Mouse (Mus musculus) lung, embryonic 15.5 days (tissue): ENCODE measurements at regions not wholly inside any gene's neighbourhood (a gene's known extent, or its start where the extent isn't known, plus 50 kb on each side); places are given as distances from the start of the nearest gene placed in this dataset.
"Not testable (repeated sequence)": the region's sequence is repeated elsewhere in the genome, so short reads cannot be mapped to it uniquely, and the experiment has no call there.

ENCODE experiments used
- ATAC-seq: fragments of 200-750 bp; cut with Nextera tagmentation; 2 replicates; pipeline ENCODE4 v1.8.0; 2017; ENCODE audit warnings: moderate number of reproducible peaks, borderline replicate concordance; ENCODE audit not compliant: low FRiP score, low TSS enrichment; ENCODE audit errors: extremely low read depth
- H3K27ac ChIP-seq: fragments of 300-500 bp; sonication (generic); 2 replicates; pipeline ENCODE4 v1.5.1; 2015; ENCODE audit warnings: moderate library complexity, mild to moderate bottlenecking, inconsistent platforms
- H3K27me3 ChIP-seq: fragments of 300-500 bp; sonication (generic); 2 replicates; pipeline ENCODE4 v1.6.1; 2015; ENCODE audit warnings: inconsistent platforms
- H3K36me3 ChIP-seq: fragments of 300-500 bp; sonication (generic); 2 replicates; pipeline ENCODE4 v1.6.1; 2015; ENCODE audit warnings: inconsistent platforms
- H3K4me1 ChIP-seq: fragments of 300-500 bp; sonication (generic); 2 replicates; pipeline ENCODE4 v1.6.1; 2015; ENCODE audit warnings: inconsistent platforms
- H3K4me2 ChIP-seq: fragments of 300-500 bp; sonication (generic); 2 replicates; pipeline ENCODE4 v1.6.1; 2015; ENCODE audit warnings: inconsistent platforms, mild to moderate bottlenecking, moderate library complexity
- H3K4me3 ChIP-seq: fragments of 300-500 bp; sonication (generic); 2 replicates; pipeline ENCODE4 v1.5.1; 2015; ENCODE audit warnings: mild to moderate bottlenecking, inconsistent platforms
- H3K9ac ChIP-seq: fragments of 300-500 bp; sonication (generic); 2 replicates; pipeline ENCODE4 v1.6.1; 2015; ENCODE audit warnings: inconsistent platforms
- H3K9me3 ChIP-seq: fragments of 300-500 bp; sonication (generic); 2 replicates; pipeline ENCODE4 v1.6.1; 2016; ENCODE audit warnings: inconsistent platforms
- WGBS: fragments of 180-500 bp; shearing (Covaris S2); methylation state at CpG from one replicate; pipeline ENCODE4 v1.1.7; 2015; 5-methylcytosine and 5-hydroxymethylcytosine counted together

DNA sequence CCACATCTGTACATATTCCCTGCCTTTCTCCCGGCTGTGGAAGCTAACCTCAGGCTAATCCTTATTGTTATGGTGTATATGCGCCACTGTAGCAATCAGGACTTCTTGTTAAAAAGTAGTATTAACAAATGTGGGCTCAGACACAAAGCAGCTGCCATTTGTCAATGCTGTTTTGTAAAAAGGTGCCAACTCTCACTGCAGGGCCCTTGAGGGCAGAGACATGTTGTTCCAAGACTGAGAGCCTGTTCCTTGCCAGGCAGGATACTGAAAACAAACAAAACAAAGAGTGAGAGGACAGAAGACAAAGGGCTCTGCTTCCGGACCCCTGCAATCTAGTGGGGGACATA lies 262.0 kb upstream of the AI593442 start:
- Histone ChIP-seq H3K4me1 (peaks cover 10% of the 10 kb centered on the region), H3K36me3 (no peaks in the 10 kb centered on the region), H3K9ac (no peak overlapping the region), H3K9me3 (no peaks in the 10 kb centered on the region), H3K27me3 (peaks cover 20% of the 10 kb centered on the region), H3K4me2 (no peak overlapping the region), H3K27ac (0 out of 2 replicates have a peak overlapping the region, but pooled peaks have one; percentile 3), H3K4me3 (no peak overlapping the region)
- 21% methylated on average over 3 of the region's 3 CpGs for WGBS
- peak; percentile 71; the same call in 1 of the 2 replicates for ATAC-seq

DNA sequence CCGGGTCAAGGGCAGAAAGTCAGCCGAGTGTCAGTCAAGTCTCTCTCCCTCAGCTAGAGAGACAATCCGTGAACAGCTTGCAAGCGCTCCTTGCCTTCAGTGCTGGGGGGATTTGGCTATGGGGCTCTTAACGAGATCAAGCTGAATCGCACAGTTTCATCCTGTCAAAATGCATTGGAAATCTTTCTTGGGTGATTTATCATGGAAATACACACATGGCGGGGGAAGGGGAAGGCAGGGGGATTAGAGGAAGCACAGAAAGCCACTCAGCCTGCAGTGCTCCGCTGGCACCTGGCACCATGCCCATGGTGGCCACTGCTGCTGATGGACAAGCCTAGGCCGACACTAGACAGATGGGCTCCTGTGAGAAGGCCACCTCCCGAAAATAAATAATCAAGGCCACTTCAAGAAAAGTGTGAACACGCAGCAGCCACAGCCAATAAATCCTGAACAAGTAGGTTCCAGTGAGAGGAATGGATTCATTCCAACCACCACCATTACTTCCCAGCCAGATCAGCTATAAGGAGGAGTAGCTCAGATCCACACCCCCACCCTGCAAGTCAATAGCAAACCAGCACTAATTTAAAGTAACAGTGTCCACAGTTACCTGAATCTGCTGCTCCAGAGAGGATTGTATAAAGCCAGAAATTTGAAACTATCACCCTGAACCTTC lies 261.5 kb upstream of the AI593442 start:
- H3K4me1 ChIP-seq, result peaks cover 10% of the 10 kb centered on the region
- 22% methylated on average over 11 of the region's 11 CpGs for WGBS
- no peaks in the 10 kb centered on the region for H3K9me3 ChIP-seq
- H3K27me3 ChIP-seq, result peaks cover 20% of the 10 kb centered on the region
- H3K4me2 ChIP-seq, result 0 out of 2 replicates have a peak overlapping the region, but pooled peaks have one; percentile 28
- H3K9ac ChIP-seq, result no peak overlapping the region
- peak; percentile 78 for ATAC-seq
- H3K36me3 ChIP-seq, result no peaks in the 10 kb centered on the region
- no peak overlapping the region for H3K4me3 ChIP-seq
- H3K27ac ChIP-seq, result peak overlapping the region; percentile 3; the same call in 1 of the 2 replicates

DNA sequence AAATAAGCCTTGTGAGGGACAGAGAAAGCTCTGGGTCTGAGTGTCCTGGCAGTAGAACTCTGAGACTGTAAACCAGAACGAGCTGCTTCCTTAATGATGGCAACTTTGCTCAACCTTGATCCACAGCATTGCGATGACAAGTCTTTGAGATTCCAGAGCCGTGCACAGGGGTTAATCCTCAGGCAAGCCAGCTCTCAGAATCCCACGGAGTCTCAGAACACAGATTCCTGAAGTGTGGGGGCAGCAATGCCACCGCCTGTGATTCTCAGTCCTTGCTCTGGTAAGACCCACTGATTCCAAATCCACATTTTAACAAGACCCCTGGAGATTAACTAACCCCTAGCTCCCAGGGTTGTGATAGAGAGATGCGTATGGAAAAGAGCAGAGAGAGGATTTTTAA lies 255.5 kb upstream of the AI593442 start:
- ATAC-seq, result no peak
- H3K9ac ChIP-seq, result no peak overlapping the region
- H3K36me3 ChIP-seq, result no peaks in the 10 kb centered on the region
- no peak overlapping the region for H3K4me2 ChIP-seq
- 49% methylated on average over 6 of the region's 6 CpGs for WGBS
- H3K4me1 ChIP-seq, result no peaks in the 10 kb centered on the region
- no peaks in the 10 kb centered on the region for H3K9me3 ChIP-seq
- H3K27ac ChIP-seq, result no peak overlapping the region
- H3K4me3 ChIP-seq, result no peak overlapping the region
- peaks cover 20% of the 10 kb centered on the region for H3K27me3 ChIP-seq

DNA sequence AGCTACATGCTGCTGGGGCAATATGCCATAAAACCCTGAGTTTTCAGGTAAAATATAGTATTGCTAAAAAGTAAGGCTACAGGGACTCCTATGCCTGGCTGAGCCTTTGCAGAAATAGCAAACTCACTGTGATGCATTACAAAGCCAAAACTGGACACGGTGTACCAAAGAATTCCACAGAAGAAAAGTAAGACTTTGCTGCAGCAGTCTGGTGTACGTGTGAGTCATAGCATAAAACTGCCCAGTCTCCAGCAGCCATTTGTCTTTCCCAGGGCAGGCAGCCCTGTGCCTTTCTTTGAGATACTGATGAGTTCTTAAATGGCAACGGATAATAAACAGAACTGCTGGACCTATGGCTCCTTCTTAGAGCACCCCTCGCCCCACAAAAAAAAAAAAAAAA lies 237.9 kb upstream of the AI593442 start:
- no peaks in the 10 kb centered on the region for H3K4me1 ChIP-seq
- H3K27me3 ChIP-seq, result no peaks in the 10 kb centered on the region
- no peaks in the 10 kb centered on the region for H3K9me3 ChIP-seq
- no peak overlapping the region for H3K4me2 ChIP-seq
- H3K27ac ChIP-seq, result no peak overlapping the region
- ATAC-seq, result no peak
- no peaks in the 10 kb centered on the region for H3K36me3 ChIP-seq
- WGBS, result 72% methylated on average over 4 of the region's 4 CpGs
- no peak overlapping the region for H3K4me3 ChIP-seq
- H3K9ac ChIP-seq, result no peak overlapping the region

DNA sequence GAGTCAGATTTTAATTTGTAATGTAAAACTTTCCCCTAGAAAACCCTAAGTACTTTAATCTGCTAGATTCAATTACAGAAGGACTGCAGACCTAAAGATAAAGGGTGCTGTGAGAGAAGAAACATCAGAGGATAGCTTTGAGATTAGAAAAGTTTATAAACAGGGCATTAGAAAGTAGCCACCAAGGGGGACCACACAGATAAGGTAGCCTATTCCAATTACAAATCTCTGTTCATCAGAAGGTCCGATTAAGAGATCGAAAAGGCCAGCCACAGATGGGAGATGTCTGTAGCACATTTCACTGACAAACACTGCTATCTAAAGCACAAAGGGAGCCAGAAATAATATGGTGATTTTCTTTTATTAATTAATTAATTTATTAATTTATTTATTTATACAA lies 209.1 kb upstream of the AI593442 start:
- not testable (repeated sequence) for H3K9ac ChIP-seq, H3K36me3 ChIP-seq, H3K27ac ChIP-seq, H3K27me3 ChIP-seq, H3K4me1 ChIP-seq, H3K4me2 ChIP-seq, H3K9me3 ChIP-seq, H3K4me3 ChIP-seq, ATAC-seq
- WGBS, result no CpG with 5 or more reads among the region's 2 CpGs

DNA sequence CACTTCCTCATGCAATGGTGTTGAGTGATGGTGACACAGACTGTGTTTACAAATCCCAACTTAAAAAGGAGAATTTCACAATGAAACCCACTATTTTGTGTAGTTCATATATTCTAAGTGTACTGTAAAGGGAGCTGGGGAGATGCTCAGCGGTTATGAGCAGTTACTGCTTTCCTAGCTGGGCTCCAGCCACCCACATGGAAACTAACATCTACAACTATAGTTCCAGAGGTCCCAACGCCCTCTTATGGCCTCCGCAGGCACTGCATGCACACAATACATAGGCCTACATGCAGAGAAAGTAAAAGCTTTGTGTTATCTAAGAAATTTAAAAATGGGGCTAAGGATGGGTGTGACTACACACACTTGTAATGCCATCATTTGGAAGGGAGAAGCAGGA lies 208.4 kb upstream of the AI593442 start:
- H3K4me1 ChIP-seq, H3K9ac ChIP-seq, H3K9me3 ChIP-seq, H3K4me2 ChIP-seq, H3K36me3 ChIP-seq, H3K27me3 ChIP-seq, H3K4me3 ChIP-seq, H3K27ac ChIP-seq: not testable (repeated sequence)
- no CpG with 5 or more reads among the region's 3 CpGs for WGBS
- ATAC-seq, result peak; percentile 39; the same call in 1 of the 2 replicates

DNA sequence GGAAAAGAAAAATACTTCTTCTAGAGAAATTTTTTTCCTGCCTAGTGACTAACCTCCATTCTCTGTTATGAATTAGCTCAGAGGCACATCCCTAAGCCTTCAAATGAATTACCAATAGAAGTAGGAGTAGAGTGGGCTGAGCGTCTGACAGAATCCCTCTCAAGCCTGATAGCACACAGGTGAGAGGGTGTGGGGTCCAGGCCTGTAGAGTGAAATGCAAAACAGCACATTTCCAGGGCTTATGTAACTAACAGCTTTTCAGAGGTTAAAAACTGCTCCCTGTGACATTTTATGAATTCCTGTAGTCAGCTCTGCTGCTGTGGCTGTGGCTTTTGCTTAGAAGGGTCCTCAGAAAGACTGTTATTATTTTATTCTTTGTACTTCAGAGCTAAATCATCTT lies 187.7 kb upstream of the AI593442 start:
- no peaks in the 10 kb centered on the region for H3K4me1 ChIP-seq
- no peak overlapping the region for H3K27ac ChIP-seq
- no peak overlapping the region for H3K4me2 ChIP-seq
- H3K36me3 ChIP-seq, result no peaks in the 10 kb centered on the region
- WGBS, result 58% methylated on average over 1 of the region's 1 CpGs
- H3K9ac ChIP-seq, result no peak overlapping the region
- no peak overlapping the region for H3K4me3 ChIP-seq
- no peaks in the 10 kb centered on the region for H3K9me3 ChIP-seq
- H3K27me3 ChIP-seq, result no peaks in the 10 kb centered on the region
- ATAC-seq, result no peak

DNA sequence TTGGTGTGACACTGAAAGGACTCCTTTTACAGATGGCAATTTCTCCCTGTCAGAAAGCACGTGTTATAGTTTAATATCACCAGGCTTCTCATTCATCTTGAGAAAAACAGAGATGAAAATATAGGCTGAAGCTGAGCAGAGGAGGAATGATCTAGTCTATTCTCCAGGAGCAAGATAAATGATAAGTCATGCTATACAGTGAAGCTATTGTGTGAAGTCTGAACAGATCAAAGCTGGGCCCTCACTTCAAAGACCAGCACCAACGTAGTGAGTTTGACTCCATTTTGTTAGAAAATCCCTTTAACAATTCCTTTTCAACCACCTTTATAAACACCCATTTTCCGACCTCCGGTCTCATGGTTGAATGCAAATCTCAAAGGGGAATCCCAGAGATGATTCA lies 180.7 kb upstream of the AI593442 start:
- Histone ChIP-seq H3K4me1 (no peaks in the 10 kb centered on the region), H3K27ac (no peak overlapping the region), H3K9me3 (no peaks in the 10 kb centered on the region), H3K4me2 (no peak overlapping the region), H3K4me3 (no peak overlapping the region), H3K27me3 (no peaks in the 10 kb centered on the region), H3K36me3 (no peaks in the 10 kb centered on the region), H3K9ac (no peak overlapping the region)
- 72% methylated on average over 4 of the region's 4 CpGs for WGBS
- no peak for ATAC-seq

DNA sequence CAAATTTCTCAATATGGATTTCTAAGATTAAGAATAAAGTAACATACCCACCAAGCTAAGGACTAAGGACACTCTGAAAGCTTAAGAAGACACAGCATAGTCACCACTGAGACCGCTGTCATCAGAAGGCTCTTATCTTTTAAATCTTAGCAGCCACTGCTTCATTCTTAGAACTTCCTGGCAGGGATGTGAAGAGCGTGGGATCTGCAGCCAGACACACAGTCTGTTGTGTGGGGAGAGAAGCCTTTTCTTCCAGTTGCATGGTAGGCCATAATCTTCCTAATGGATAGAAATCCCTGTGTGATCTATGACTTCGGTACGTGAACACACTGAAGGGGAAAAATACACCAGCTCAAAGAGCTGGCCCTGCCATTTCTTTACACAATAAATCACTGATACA lies 178.8 kb upstream of the AI593442 start:
- no peak overlapping the region for H3K27ac ChIP-seq
- no peak overlapping the region for H3K4me3 ChIP-seq
- no peak overlapping the region for H3K4me2 ChIP-seq
- H3K9ac ChIP-seq, result no peak overlapping the region
- no peak for ATAC-seq
- H3K4me1 ChIP-seq, result no peaks in the 10 kb centered on the region
- H3K9me3 ChIP-seq, result no peaks in the 10 kb centered on the region
- H3K27me3 ChIP-seq, result no peaks in the 10 kb centered on the region
- no peaks in the 10 kb centered on the region for H3K36me3 ChIP-seq
- 60% methylated on average over 4 of the region's 4 CpGs for WGBS

DNA sequence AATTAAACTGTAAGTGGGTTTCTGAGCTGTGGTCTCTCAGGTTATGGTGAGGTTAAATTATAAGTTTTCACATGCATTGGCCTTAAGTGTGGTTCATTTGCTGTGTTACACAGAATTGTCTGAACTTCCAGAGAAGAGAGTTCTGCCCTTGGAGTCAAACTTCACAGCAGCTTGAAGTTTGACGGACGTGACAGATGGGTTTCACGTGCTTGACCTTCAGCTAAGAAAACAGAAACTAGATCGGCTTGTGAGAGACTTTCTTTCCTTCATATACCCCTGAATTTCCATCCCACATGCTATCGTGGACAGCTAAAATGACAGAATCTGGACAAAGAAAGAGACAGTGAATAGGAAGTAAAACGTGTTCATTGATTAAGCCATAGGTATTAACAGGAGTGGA lies 173.8 kb upstream of the AI593442 start:
- 41% methylated on average over 6 of the region's 6 CpGs for whole genome bisulfite sequencing

DNA sequence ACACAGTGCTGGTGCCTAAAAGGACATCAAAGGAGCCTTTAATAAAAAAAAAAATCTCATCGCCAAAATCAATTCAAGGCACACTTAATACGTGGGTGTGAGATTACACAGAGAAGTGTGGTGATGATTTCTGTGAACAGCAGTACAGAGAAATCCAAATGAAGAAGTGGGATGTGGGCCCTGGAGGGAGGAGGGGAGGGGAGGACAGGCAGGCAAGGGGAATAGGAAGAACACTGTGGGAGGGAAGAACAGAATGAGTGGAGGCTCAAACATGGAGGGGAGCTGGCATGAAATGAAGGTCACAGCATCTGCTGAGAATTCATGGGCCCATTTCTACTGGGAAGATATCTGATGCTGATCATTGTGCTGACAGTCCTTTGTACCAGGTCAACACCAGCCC lies 171.0 kb upstream of the AI593442 start:
- no peak for ATAC-seq
- H3K27ac ChIP-seq, result no peak overlapping the region
- H3K27me3 ChIP-seq, result no peaks in the 10 kb centered on the region
- 68% methylated on average over 2 of the region's 2 CpGs for WGBS
- H3K4me2 ChIP-seq, result no peak overlapping the region
- no peaks in the 10 kb centered on the region for H3K36me3 ChIP-seq
- no peaks in the 10 kb centered on the region for H3K9me3 ChIP-seq
- H3K4me1 ChIP-seq, result no peaks in the 10 kb centered on the region
- no peak overlapping the region for H3K4me3 ChIP-seq
- H3K9ac ChIP-seq, result no peak overlapping the region

More for the DNA sequence above, 173.8 kb upstream of the AI593442 start:
- no peak overlapping the region for H3K4me3 ChIP-seq
- H3K27me3 ChIP-seq, result no peaks in the 10 kb centered on the region
- H3K27ac ChIP-seq, result no peak overlapping the region
- no peak for ATAC-seq
- no peak overlapping the region for H3K4me2 ChIP-seq
- no peaks in the 10 kb centered on the region for H3K4me1 ChIP-seq
- no peaks in the 10 kb centered on the region for H3K9me3 ChIP-seq
- H3K9ac ChIP-seq, result no peak overlapping the region
- H3K36me3 ChIP-seq, result no peaks in the 10 kb centered on the region

DNA sequence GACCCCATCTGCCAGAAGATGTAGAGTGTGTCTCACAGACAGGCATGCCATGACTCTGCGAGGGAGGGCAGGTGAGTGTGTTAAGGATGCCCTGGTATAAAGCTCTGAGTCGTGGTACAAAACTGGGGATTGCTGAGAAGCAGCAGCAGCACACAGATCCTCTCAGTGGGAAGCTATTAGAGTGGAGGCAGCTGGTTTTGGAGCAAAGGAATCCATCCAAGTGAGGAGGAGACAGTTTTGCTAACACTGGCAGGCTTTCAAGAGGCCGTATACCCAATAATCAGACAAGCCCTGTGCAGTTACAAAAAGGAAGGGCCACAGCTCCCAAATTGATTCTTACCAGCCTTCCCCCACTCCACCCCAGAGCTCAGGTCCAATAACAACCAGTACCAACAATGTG lies 170.4 kb upstream of the AI593442 start:
- no peak overlapping the region for H3K9ac ChIP-seq
- H3K4me3 ChIP-seq, result no peak overlapping the region
- H3K27ac ChIP-seq, result no peak overlapping the region
- no peaks in the 10 kb centered on the region for H3K27me3 ChIP-seq
- H3K36me3 ChIP-seq, result no peaks in the 10 kb centered on the region
- no peaks in the 10 kb centered on the region for H3K9me3 ChIP-seq
- no peak for ATAC-seq
- H3K4me1 ChIP-seq, result no peaks in the 10 kb centered on the region
- 50% methylated on average over 3 of the region's 3 CpGs for WGBS
- H3K4me2 ChIP-seq, result no peak overlapping the region

DNA sequence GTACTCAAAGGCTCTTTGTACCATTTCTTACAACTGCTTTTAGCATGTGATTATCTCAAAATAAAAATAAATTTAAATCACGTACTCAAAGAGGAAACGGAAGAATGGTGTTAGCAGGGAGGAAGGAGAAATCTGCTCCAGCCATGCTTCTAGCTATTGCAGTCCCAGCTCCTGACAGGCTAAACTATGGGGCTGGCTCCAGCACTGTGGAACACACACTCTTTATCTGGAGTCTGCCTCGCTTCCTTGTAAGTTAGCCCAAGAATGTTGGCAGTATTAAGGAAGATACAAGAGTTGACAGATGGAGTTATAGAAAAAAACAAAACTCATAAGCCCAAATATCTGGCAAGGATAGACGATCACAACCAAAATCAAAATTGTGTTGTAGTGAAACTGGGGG lies 161.5 kb upstream of the AI593442 start:
- Histone ChIP-seq H3K4me1 (no peaks in the 10 kb centered on the region), H3K4me2 (no peak overlapping the region), H3K36me3 (no peaks in the 10 kb centered on the region), H3K9me3 (no peaks in the 10 kb centered on the region), H3K9ac (no peak overlapping the region), H3K27ac (no peak overlapping the region), H3K4me3 (no peak overlapping the region), H3K27me3 (no peaks in the 10 kb centered on the region)
- 61% methylated on average over 4 of the region's 4 CpGs for WGBS
- no peak for ATAC-seq
